ENCODE assay signal across 31 mouse cellular contexts in the genomic region with DNA sequence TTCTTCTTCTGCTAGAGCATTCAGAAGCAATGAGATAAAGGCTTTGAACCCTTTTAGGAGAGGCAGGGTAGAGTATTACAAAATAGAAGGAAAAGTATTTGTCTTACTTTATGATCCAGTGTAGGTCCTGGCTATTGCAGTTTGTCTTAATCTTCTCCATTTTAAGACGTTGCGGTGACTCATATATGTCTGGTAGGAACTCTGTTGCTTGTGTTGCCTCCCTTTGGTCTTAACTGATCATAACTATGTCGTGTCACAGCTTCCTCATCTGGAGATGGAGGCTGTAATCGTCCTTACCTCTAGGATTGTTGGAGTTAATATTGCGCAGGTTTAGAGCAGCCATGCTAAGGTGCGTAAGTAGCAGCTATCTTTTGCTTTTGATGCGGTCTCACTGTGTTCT. TPM values are rescaled to one million over a fixed set of nuclear protein-coding genes. Genes with fewer than 3 reads are reported as not detected.
DNase-seq lines count a peak whose midpoint lies in the region; ATAC-seq and TF ChIP-seq lines count a peak whose summit lies in the region.
"Had no signal": no experiment of that assay in that cellular context is flagged by ENCODE, and none has a peak within 500 bp of the region (broad histone marks: within the 10 kb centered on the region; RNA-seq: fewer than 3 reads in every experiment).

No protein-coding gene starts in this region.

- no peak overlapping the region for H3K4me3 ChIP-seq in G1E (ENCODE audit: low read depth, low read length)
- H3K4me3 ChIP-seq in bone marrow, adult 2 months (replicated peaks; ENCODE audit: control insufficient read depth, low read depth, low read length), result no peak overlapping the region
- H3K4me3 ChIP-seq: embryonic facial prominence, embryonic 10.5 days; embryonic facial prominence, embryonic 15.5 days; forebrain, embryonic 12.5 days; heart, embryonic 10.5 days; heart, embryonic 15.5 days; intestine, embryonic 15.5 days; left cerebral cortex, adult 2 months; liver, embryonic 13.5 days; midbrain, embryonic 12.5 days; neural tube, embryonic 15.5 days; stomach, embryonic 15.5 days had no signal

- no peak for TF ChIP-seq CTCF in G1E (IDR thresholded peaks at IDR 0.05; ENCODE audit: low read depth, low read length)
- TF ChIP-seq CTCF in bone marrow, adult 2 months (IDR thresholded peaks at IDR 0.05; ENCODE audit: control insufficient read depth, insufficient read depth, low read length), result no peak

- peaks cover 25% of the 10 kb centered on the region for H3K36me3 ChIP-seq in G1E (replicated peaks)
- H3K36me3 ChIP-seq: embryonic facial prominence, embryonic 15.5 days; forebrain, embryonic 12.5 days; heart, embryonic 15.5 days; neural tube, embryonic 15.5 days had no signal

- peaks cover 43% of the 10 kb centered on the region for H3K4me1 ChIP-seq in G1E (ENCODE audit: insufficient read depth, low read depth, low read length)
- peaks cover 4% of the 10 kb centered on the region; the same call in 1 of the 2 replicates for H3K4me1 ChIP-seq in bone marrow, adult 2 months (ENCODE audit: control insufficient read depth, insufficient read depth, low read length)
- H3K4me1 ChIP-seq: intestine, embryonic 15.5 days had no signal

- H3K9me3 ChIP-seq in G1E (replicated peaks), result no peaks in the 10 kb centered on the region
- H3K9me3 ChIP-seq: embryonic facial prominence, embryonic 10.5 days; embryonic facial prominence, embryonic 15.5 days; forebrain, embryonic 12.5 days; heart, embryonic 10.5 days; heart, embryonic 15.5 days; intestine, embryonic 15.5 days; liver, embryonic 13.5 days; midbrain, embryonic 12.5 days; neural tube, embryonic 15.5 days; stomach, embryonic 15.5 days had no signal

- DNase-seq in 3T3-L1 (ENCODE audit: low read depth, low spot score), result peak; percentile 53
- DNase-seq in G1E (ENCODE audit: low spot score), result peak; percentile 14
- no peak for DNase-seq in left cerebral cortex, adult 8-10 months (ENCODE audit: low spot score in 2 of 2)
- DNase-seq in kidney, adult 9 months, result no peak
- no peak for DNase-seq in adrenal gland, adult 18-20 months (ENCODE audit: low spot score in 2 of 2)
- DNase-seq: adrenal gland, postnatal 10 days; B cell, adult 2 months; cerebellum, adult 11 months; cerebellum, postnatal 14 days; forebrain, postnatal 0 days; gastrocnemius, postnatal 10 days; kidney, adult 2 months; kidney, postnatal 14 days; left cerebral cortex, postnatal 4 days; liver, embryonic 13.5 days; lung, adult 18-20 months; lung, postnatal 10 days; right cerebral cortex, postnatal 25 days had no signal

- 41% methylated on average over 7 of the region's 7 CpGs for WGBS in bone marrow, adult 2 months

- peak overlapping the region; percentile 34; the same call in 1 of the 2 replicates for H3K27ac ChIP-seq in bone marrow, adult 2 months (ENCODE audit: control insufficient read depth, insufficient read depth, low read depth, low read length, poor library complexity)
- H3K27ac ChIP-seq: embryonic facial prominence, embryonic 10.5 days; embryonic facial prominence, embryonic 15.5 days; forebrain, embryonic 12.5 days; heart, embryonic 10.5 days; heart, embryonic 15.5 days; hindbrain, postnatal 0 days; intestine, embryonic 15.5 days; left cerebral cortex, adult 2 months; liver, embryonic 13.5 days; midbrain, embryonic 12.5 days; neural tube, embryonic 15.5 days; stomach, embryonic 15.5 days had no signal

- ATAC-seq in G1E (ENCODE audit: extremely low read depth, insufficient number of reproducible peaks, low FRiP score, poor library complexity, severe bottlenecking), result no peak
- 0 out of 2 replicates have a peak, but pooled peaks have one; percentile 33 for ATAC-seq in monocyte, adult 5-6 weeks (replicated peaks; ENCODE audit: insufficient number of reproducible peaks, low FRiP score, low TSS enrichment, poor library complexity, severe bottlenecking)
- ATAC-seq: forebrain, postnatal 0 days; hindbrain, postnatal 0 days; intestine, embryonic 15.5 days had no signal

- no peaks in the 10 kb centered on the region for H3K27me3 ChIP-seq in G1E (ENCODE audit: insufficient read depth, low read length)
- H3K27me3 ChIP-seq: embryonic facial prominence, embryonic 15.5 days; forebrain, embryonic 12.5 days; heart, embryonic 15.5 days; intestine, embryonic 15.5 days; liver, embryonic 13.5 days; midbrain, embryonic 12.5 days; neural tube, embryonic 15.5 days; stomach, embryonic 15.5 days had no signal

- no peak for TF ChIP-seq POLR2A in bone marrow, adult 2 months (IDR thresholded peaks at IDR 0.05; ENCODE audit: borderline replicate concordance, control insufficient read depth, low read depth, low read length)

RNA-seq across cellular contexts. Expression of gene Dstyk, which starts 3.3 kb away (rescaled TPM):
- total RNA-seq in G1E (2014; fragmentation: Nextera tagmentation) (22.7 and 24.8 TPM in 2 replicates), G1E (2017) (18.5 and 19.0 TPM in 2 replicates)
- 2.3 and 2.9 TPM in 2 replicates for polyA plus RNA-seq in G1E (2012)
- 9.6 and 13.7 TPM in 2 replicates for polyA plus RNA-seq in bone marrow, adult 2 months (2011; ENCODE audit: insufficient read depth, insufficient read length, low replicate concordance, missing spikeins)
- total RNA-seq in monocyte, adult 5-6 weeks (2017), result 40.6 to 56.0 TPM (median 54.3 TPM) in 3 replicates
- 10 to 100 TPM; 40.9 to 51.7 (median 42.4) TPM for total RNA-seq in left cerebral cortex, adult 8-10 months (2022)
- total RNA-seq in adrenal gland, adult 18-20 months (2021), result 10 to 100 TPM; 22.4 to 24.3 TPM

RNA-seq across cellular contexts. Expression of gene Tmcc2, which starts 29.6 kb away (rescaled TPM):
- 11.8 and 99.6 TPM in 2 replicates for total RNA-seq in G1E (2014; fragmentation: Nextera tagmentation)
- total RNA-seq in G1E (2017), result 6.7 and 7.9 TPM in 2 replicates
- polyA plus RNA-seq in G1E (2012), result 14.9 and 18.3 TPM in 2 replicates
- polyA plus RNA-seq in bone marrow, adult 2 months (2011; ENCODE audit: insufficient read depth, insufficient read length, low replicate concordance, missing spikeins), result 246 and 316 TPM in 2 replicates
- total RNA-seq in monocyte, adult 5-6 weeks (2017), result 3.8 to 9.4 TPM (median 6.3 TPM) in 3 replicates
- total RNA-seq in left cerebral cortex, adult 8-10 months (2022), result 100 to 1,000 TPM; 182 to 205 (median 192) TPM
- 10 to 100 TPM in 1 of 2 experiments, 1 to 10 TPM in 1; 8.5 to 10.5 TPM for total RNA-seq in adrenal gland, adult 18-20 months (2021)

RNA-seq across cellular contexts. Expression of gene Rbbp5, which starts 56.5 kb away (rescaled TPM):
- total RNA-seq in G1E (2014; fragmentation: Nextera tagmentation) (134 and 147 TPM in 2 replicates), G1E (2017) (89.9 and 93.4 TPM in 2 replicates)
- 9.8 and 10.8 TPM in 2 replicates for polyA plus RNA-seq in G1E (2012)
- polyA plus RNA-seq in bone marrow, adult 2 months (2011; ENCODE audit: insufficient read depth, insufficient read length, low replicate concordance, missing spikeins), result 24.8 and 25.5 TPM in 2 replicates
- total RNA-seq in monocyte, adult 5-6 weeks (2017), result 43.2 to 84.5 TPM (median 75.7 TPM) in 3 replicates
- total RNA-seq in left cerebral cortex, adult 8-10 months (2022), result 10 to 100 TPM; 52.3 to 63.4 (median 58.7) TPM
- 10 to 100 TPM; 34.6 to 37.8 TPM for total RNA-seq in adrenal gland, adult 18-20 months (2021)

Comparison
In these comparisons a context has a peak if more than half of its experiments do, and no peak if none do; other contexts are left out.
1. DNase-seq: peak in 3T3-L1 (single experiment) and G1E (single experiment); none in left cerebral cortex, adult 8-10 months (0 of 2), kidney, adult 9 months (single experiment) and adrenal gland, adult 18-20 months (0 of 2).